Mouse (Mus musculus): ENCODE measurements around the gene Irf4. TPM values are rescaled to one million over a fixed set of nuclear protein-coding genes. Genes with fewer than 3 reads are reported as not detected.

The Irf4 gene
- total and polyA plus RNA-seq, 2 experiments from 2014 or later, result 0.03 TPM; not detected in 1

- Histone ChIP-seq H3K36me3 (replicated peaks; ENCODE audit: control insufficient read depth, insufficient read depth, low read length) (no peaks in the 10 kb centered on the region), H3K9ac (replicated peaks; ENCODE audit: low read depth, low read length) (no peak overlapping the region), H3K4me2 (ENCODE audit: low read depth, low read length) (no peak overlapping the region), H3K27me3 (ENCODE audit: control insufficient read depth, insufficient read depth, low read length) (no peaks in the 10 kb centered on the region), H3K27ac (ENCODE audit: low read depth) (no peak overlapping the region), H3K9me3 (replicated peaks; ENCODE audit: control insufficient read depth, low read length) (no peaks in the 10 kb centered on the region), H3K4me1 (ENCODE audit: control insufficient read depth, insufficient read depth) (no peaks in the 10 kb centered on the region), H3K4me3 (ENCODE audit: low read depth, low read length) (no peak overlapping the region)
- DNase-seq (ENCODE audit: low spot score) (no peak), ATAC-seq (ENCODE audit: insufficient read depth, low read depth) (no peak)
- TF ChIP-seq CTCF (IDR thresholded peaks at IDR 0.05; ENCODE audit: low read depth) (no peak), EP300 (IDR thresholded peaks at IDR 0.05; ENCODE audit: low read depth) (no peak)
- WGBS, result 19% methylated on average over 7 of the region's 7 CpGs
These were observed 26.4 kb upstream of the Irf4 start for GRCm38 (mm10) chr13:30722601-30723000.

GRCm38 (mm10) chr13:30723258-30723657 is 25.8 kb upstream of the Irf4 start:
- Histone ChIP-seq H3K9ac (replicated peaks; ENCODE audit: low read depth, low read length) (no peak overlapping the region), H3K9me3 (replicated peaks; ENCODE audit: control insufficient read depth, low read length) (no peaks in the 10 kb centered on the region), H3K36me3 (replicated peaks; ENCODE audit: control insufficient read depth, insufficient read depth, low read length) (no peaks in the 10 kb centered on the region), H3K4me3 (ENCODE audit: low read depth, low read length) (no peak overlapping the region), H3K27ac (ENCODE audit: low read depth) (no peak overlapping the region), H3K4me1 (ENCODE audit: control insufficient read depth, insufficient read depth) (no peaks in the 10 kb centered on the region), H3K4me2 (ENCODE audit: low read depth, low read length) (no peak overlapping the region), H3K27me3 (ENCODE audit: control insufficient read depth, insufficient read depth, low read length) (no peaks in the 10 kb centered on the region)
- ATAC-seq (ENCODE audit: insufficient read depth, low read depth) (no peak), DNase-seq (ENCODE audit: low spot score) (no peak)
- 53% methylated on average over 5 of the region's 5 CpGs for WGBS
- TF ChIP-seq EP300 (IDR thresholded peaks at IDR 0.05; ENCODE audit: low read depth) (no peak), CTCF (IDR thresholded peaks at IDR 0.05; ENCODE audit: low read depth) (no peak)

GRCm38 (mm10) chr13:30723858-30724257 is 25.2 kb upstream of the Irf4 start:
- 69% methylated on average over 8 of the region's 8 CpGs for WGBS

GRCm38 (mm10) chr13:30724691-30725271 is 24.2 kb upstream of the Irf4 start:
- Histone ChIP-seq H3K9me3 (replicated peaks; ENCODE audit: control insufficient read depth, low read length) (no peaks in the 10 kb centered on the region), H3K36me3 (replicated peaks; ENCODE audit: control insufficient read depth, insufficient read depth, low read length) (no peaks in the 10 kb centered on the region), H3K4me2 (ENCODE audit: low read depth, low read length) (no peak overlapping the region; the same call in 1 of the 2 replicates), H3K27ac (ENCODE audit: low read depth) (no peak overlapping the region), H3K4me3 (ENCODE audit: low read depth, low read length) (no peak overlapping the region), H3K9ac (replicated peaks; ENCODE audit: low read depth, low read length) (no peak overlapping the region), H3K4me1 (ENCODE audit: control insufficient read depth, insufficient read depth) (no peaks in the 10 kb centered on the region), H3K27me3 (ENCODE audit: control insufficient read depth, insufficient read depth, low read length) (no peaks in the 10 kb centered on the region)
- 28% methylated on average over 7 of the region's 7 CpGs for WGBS
- no peak for TF ChIP-seq EP300 (IDR thresholded peaks at IDR 0.05; ENCODE audit: low read depth)
- no peak for TF ChIP-seq CTCF (IDR thresholded peaks at IDR 0.05; ENCODE audit: low read depth)
- ATAC-seq (ENCODE audit: insufficient read depth, low read depth) (0 out of 2 replicates have a peak, but pooled peaks have one; percentile 12), DNase-seq (ENCODE audit: low spot score) (no peak)

More at GRCm38 (mm10) chr13:30723858-30724257, 25.2 kb upstream of the Irf4 start:
- DNase-seq (ENCODE audit: low spot score) (no peak), ATAC-seq (ENCODE audit: insufficient read depth, low read depth) (no peak)
- Histone ChIP-seq H3K27me3 (ENCODE audit: control insufficient read depth, insufficient read depth, low read length) (no peaks in the 10 kb centered on the region), H3K9me3 (replicated peaks; ENCODE audit: control insufficient read depth, low read length) (no peaks in the 10 kb centered on the region), H3K4me3 (ENCODE audit: low read depth, low read length) (no peak overlapping the region), H3K9ac (replicated peaks; ENCODE audit: low read depth, low read length) (no peak overlapping the region), H3K27ac (ENCODE audit: low read depth) (no peak overlapping the region), H3K36me3 (replicated peaks; ENCODE audit: control insufficient read depth, insufficient read depth, low read length) (no peaks in the 10 kb centered on the region), H3K4me1 (ENCODE audit: control insufficient read depth, insufficient read depth) (no peaks in the 10 kb centered on the region), H3K4me2 (ENCODE audit: low read depth, low read length) (no peak overlapping the region)
- no peak for TF ChIP-seq EP300 (IDR thresholded peaks at IDR 0.05; ENCODE audit: low read depth)
- no peak for TF ChIP-seq CTCF (IDR thresholded peaks at IDR 0.05; ENCODE audit: low read depth)

- 77% methylated on average over 4 of the region's 4 CpGs for WGBS
- TF ChIP-seq EP300 (IDR thresholded peaks at IDR 0.05; ENCODE audit: low read depth), result no peak
- no peak for TF ChIP-seq CTCF (IDR thresholded peaks at IDR 0.05; ENCODE audit: low read depth)
- H3K27me3 ChIP-seq (ENCODE audit: control insufficient read depth, insufficient read depth, low read length), result no peaks in the 10 kb centered on the region
- H3K27ac ChIP-seq (ENCODE audit: low read depth), result no peak overlapping the region
- H3K4me1 ChIP-seq (ENCODE audit: control insufficient read depth, insufficient read depth), result no peaks in the 10 kb centered on the region
- no peak overlapping the region for H3K4me2 ChIP-seq (ENCODE audit: low read depth, low read length)
- H3K9me3 ChIP-seq (replicated peaks; ENCODE audit: control insufficient read depth, low read length), result no peaks in the 10 kb centered on the region
- no peak overlapping the region for H3K9ac ChIP-seq (replicated peaks; ENCODE audit: low read depth, low read length)
- H3K36me3 ChIP-seq (replicated peaks; ENCODE audit: control insufficient read depth, insufficient read depth, low read length), result no peaks in the 10 kb centered on the region
- H3K4me3 ChIP-seq (ENCODE audit: low read depth, low read length), result no peak overlapping the region
- DNase-seq (ENCODE audit: low spot score) (no peak), ATAC-seq (ENCODE audit: insufficient read depth, low read depth) (no peak)
These were observed 22.1 kb upstream of the Irf4 start for GRCm38 (mm10) chr13:30726879-30727278.

GRCm38 (mm10) chr13:30728155-30728554 is 20.9 kb upstream of the Irf4 start:
- no peak for DNase-seq (ENCODE audit: low spot score)
- WGBS, result 83% methylated on average over 7 of the region's 7 CpGs
- no peak for ATAC-seq (ENCODE audit: insufficient read depth, low read depth)
- Histone ChIP-seq H3K36me3 (replicated peaks; ENCODE audit: control insufficient read depth, insufficient read depth, low read length) (no peaks in the 10 kb centered on the region), H3K27ac (ENCODE audit: low read depth) (no peak overlapping the region), H3K9ac (replicated peaks; ENCODE audit: low read depth, low read length) (no peak overlapping the region), H3K4me1 (ENCODE audit: control insufficient read depth, insufficient read depth) (no peaks in the 10 kb centered on the region), H3K9me3 (replicated peaks; ENCODE audit: control insufficient read depth, low read length) (no peaks in the 10 kb centered on the region), H3K4me3 (ENCODE audit: low read depth, low read length) (no peak overlapping the region), H3K27me3 (ENCODE audit: control insufficient read depth, insufficient read depth, low read length) (no peaks in the 10 kb centered on the region), H3K4me2 (ENCODE audit: low read depth, low read length) (no peak overlapping the region)
- no peak for TF ChIP-seq CTCF (IDR thresholded peaks at IDR 0.05; ENCODE audit: low read depth)
- no peak for TF ChIP-seq EP300 (IDR thresholded peaks at IDR 0.05; ENCODE audit: low read depth)
